Mouse (Mus musculus) G1E (cell line): Measurements from ENCODE around the gene Snx33.

ENCODE experiments used
- CTCF ChIP-seq: IDR thresholded peaks from 2 replicates; pipeline ENCODE4 v1.5.1; 2012; ENCODE audit warnings: low read depth, low read length, inconsistent platforms, mixed read lengths
- GATA1 ChIP-seq: IDR thresholded peaks from 2 replicates; pipeline ENCODE4 v1.6.1; 2012; ENCODE audit warnings: borderline replicate concordance, low read length, inconsistent platforms, mixed read lengths
- GATA2 ChIP-seq: IDR thresholded peaks from 2 replicates; pipeline ENCODE4 v1.6.1; 2012; ENCODE audit warnings: low read depth, low read length, inconsistent platforms, borderline replicate concordance
- POLR2AphosphoS5 ChIP-seq: IDR thresholded peaks from 2 replicates; pipeline ENCODE4 v1.6.1; 2012; ENCODE audit warnings: low read depth, low read length, inconsistent platforms; ENCODE audit not compliant: insufficient replicate concordance
- TAL1 ChIP-seq: conservative IDR thresholded peaks from 2 replicates; pipeline ENCODE4 v1.6.1; 2012; ENCODE audit warnings: low read depth, low read length, inconsistent platforms, mixed read lengths

- no peak for TF ChIP-seq CTCF
- no peak for TF ChIP-seq GATA1
- TF ChIP-seq POLR2AphosphoS5: no peak; the same call in 1 of the 2 replicates
- TF ChIP-seq TAL1: no peak
- TF ChIP-seq GATA2: no peak
These were observed 21.6 kb upstream of the Snx33 start for GRCm38 (mm10) chr9:56949767-56950166.
